Mouse (Mus musculus): Measurements from ENCODE around the gene Ube2o.

DNA sequence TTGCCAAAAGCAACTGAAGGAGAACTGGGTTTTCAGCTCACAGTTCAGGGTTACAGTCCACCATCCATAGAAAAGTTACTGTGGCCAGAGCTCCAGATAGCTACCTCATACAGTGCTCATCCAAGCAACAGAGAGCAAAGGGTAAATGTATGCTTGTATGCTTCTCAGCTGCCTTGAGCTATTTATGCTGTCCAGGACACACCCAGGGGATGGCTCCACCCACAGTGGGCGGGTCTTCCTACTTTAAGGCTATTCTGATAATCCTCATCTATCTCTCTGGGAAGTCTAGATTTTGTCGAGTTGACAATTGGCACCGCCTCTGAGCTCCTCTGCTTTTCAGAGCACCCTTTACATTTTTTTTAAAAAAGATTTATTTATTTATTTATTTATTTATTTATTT, 60.1 kb downstream of the Ube2o start:
- TF ChIP-seq CTCF (IDR thresholded peaks at IDR 0.05; ENCODE audit: low read depth) (no peak), EP300 (IDR thresholded peaks at IDR 0.05; ENCODE audit: low read depth) (no peak)
